Mouse (Mus musculus): Measurements from ENCODE around the gene Baiap3.

Baiap3 gene

DNA sequence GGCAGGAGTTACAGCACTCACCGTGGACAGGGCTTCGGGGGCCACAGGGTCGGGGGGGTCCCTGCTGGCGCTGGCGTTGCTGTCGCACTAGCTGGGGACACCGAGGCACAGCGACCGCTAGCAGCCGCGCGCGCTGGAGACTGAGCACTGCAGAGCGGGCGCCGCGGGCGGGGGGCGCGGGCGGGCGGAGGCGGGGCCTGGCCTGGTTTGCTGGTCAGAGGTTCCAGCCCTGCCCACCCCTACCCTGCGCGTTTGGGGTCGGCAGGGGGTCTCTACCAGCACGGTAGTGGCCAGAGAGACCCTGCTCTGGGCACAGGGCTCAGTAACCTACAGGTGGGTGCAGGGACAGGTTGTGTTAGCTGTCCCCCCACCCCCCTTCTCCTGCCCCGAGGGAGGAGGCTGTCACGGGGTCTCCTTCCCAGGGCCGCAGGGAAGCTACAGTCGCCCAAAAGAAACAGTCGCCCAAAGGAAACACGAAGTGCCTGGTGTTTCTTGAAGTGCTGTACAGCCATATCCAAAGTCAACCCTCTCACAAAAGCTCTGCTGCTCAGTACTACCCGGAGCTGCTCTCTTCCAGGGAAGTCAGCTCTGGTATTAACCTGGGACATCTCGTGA lies at the start of gene Baiap3:
Baiap3 (minus strand) TSS at position 225 of the 615 bp plus-strand sequence.
- no peak for DNase-seq

DNA sequence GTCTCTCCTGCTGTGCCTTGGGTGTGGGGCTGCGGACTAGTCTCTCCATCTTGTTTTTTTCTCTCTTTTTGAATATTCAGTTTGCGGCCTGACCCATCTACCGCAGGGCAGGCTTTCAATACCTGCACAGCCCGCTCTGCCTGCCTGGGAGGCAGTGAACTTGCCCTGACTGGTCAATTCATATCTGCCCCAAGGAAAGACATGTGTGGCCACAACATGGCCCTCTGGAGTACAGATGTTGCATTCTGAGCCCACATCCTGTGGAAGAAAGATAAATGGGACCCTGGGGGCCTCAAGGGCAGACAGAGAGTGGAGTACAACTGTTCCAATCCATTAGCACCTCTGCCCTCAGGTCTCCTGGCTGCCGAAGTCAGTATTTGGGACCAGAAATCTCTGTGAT lies 41.9 kb upstream of the Baiap3 start, which contains the start of gene Prss34:
Prss34 (plus strand) TSS at position 301 of the 400 bp plus-strand sequence.
- no peak for DNase-seq

DNA sequence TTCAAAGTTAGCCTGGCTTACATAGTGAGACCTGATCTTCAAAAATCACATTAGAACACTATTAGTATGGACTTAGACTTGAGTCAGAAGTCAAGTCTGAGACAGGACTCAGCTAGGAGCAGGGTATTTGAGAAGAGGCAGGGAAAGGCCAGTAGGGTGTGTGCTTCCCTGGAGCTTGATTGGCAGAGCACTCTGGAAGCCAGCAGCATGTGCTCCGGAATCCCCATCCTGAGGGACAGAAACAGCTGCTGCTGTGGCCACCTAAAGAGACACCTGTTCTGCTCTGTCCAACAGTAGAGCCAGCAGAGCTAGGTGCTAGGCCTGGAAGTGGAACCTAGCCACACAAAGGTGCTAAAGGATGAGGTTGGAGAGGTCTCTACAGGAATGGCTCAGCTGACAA lies 37.9 kb upstream of the Baiap3 start:
- DNase-seq = no peak

DNA sequence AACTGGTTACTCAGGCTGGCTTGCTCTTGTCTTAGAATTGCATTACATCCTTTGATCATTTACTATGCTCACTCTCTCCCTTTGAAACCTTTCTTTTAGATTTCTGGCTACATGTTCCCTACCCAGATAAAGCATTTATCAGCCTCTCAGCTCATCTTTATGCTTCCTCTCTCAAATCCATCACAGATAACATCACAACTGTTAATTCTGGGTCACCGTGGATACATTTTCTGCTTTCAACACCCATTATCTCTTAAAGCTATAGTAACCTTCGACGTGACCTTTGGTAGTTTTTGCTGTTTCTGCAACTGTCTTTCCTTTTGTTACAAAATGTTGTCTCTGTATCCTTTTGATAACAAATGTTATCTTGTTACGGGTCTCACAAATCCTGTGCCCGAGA lies 37.3 kb upstream of the Baiap3 start:
- no peak for DNase-seq

DNA sequence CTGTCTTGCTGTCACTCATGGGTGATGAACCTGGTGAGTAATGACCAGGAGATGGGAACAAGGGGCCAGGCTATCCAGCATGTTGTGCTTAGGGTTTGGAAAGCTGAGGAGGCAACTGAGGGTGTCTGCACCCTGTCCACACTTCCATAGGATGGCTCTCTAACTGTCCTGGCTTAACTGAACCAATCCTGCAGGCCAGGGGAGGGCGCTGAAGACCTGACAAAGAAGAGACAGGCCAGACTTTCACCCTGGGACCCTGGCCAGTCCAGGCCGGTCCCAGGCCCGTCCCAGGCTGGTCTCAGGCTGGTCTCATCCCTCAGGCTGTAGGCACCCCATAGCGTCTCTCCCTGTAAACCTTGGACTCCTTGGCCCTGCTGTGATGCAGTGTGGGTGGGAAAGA lies 34.2 kb upstream of the Baiap3 start:
- DNase-seq = no peak

DNA sequence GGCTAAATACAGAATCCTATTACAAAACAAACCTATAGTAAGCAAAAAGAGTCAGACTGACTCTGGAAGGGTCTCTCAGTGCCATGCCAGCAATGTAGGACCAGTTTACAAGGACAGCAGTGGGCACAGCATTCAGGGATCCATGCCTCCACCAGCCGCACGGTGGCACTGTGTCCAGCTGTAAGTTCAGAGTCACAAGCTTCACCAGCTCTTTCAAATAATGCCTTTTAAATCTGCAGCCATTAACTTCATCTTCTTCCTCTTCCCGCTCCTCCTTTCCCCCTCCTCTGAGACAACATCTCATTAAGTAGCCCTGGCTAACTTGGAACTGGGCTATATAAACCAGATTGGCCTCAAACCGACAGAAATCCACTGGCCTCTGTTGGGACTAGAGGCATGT lies 32.7 kb upstream of the Baiap3 start:
- DNase-seq = peak in 1 of 2 experiments; percentile 17

DNA sequence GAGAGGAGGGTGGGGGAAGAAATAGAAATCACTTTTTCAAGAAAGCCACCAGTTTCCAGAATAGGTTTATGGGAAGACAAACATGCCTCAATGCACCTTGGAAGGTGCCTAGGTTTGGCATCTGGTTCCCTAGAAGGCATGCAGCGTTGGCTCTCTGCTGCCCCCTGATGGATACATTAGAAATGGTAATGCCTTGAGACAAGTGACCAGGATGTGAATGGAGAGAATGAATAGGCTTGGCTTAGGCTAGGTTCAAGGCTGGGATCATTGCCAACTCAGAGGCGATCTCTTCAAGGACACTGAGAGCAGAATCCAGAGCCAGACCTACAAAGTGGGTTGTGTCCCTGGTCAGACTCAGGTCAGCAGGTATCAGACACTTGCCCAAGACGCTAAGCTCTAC lies 28.9 kb upstream of the Baiap3 start:
- DNase-seq = peak; percentile 66 to 76

DNA sequence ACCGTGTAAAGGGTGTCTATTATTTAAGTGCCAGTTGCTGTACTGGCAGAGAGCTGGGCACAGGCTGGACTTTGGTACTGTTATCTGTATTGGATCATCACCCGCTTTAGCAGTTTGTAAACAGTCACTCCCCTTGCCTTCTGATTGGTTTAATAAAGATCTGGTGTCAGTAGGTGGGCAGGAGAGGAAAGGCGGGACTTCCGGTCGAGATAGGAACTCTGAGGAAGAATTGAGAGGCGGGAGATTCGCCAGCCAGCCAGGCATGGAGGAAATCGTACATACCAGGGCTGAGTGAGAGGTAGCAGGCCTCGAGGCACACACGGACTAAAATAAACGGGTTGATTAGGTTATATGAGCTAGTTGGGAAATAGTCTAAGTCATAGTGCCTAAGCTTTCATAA lies 26.0 kb upstream of the Baiap3 start:
- DNase-seq = peak; percentile 78 to 83

DNA sequence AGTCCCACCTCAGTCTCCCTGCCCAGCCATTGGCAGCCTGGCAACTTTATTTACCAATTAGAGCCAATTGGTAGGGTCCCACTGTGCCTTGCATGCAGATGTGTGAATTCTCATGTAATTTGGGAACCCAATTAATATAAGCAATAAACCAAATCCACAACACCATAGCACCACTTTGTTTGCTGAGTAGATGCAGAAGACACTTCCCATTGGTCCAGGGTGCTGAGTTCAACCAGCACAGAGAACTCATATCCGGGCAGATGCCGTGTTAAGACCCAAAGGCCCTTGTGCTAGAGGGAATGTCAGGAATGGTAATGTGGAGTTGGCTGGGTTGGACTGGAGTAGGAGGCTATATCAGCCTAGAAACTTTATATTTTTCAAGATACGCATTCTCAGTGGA lies 19.7 kb upstream of the Baiap3 start:
- DNase-seq = no peak

DNA sequence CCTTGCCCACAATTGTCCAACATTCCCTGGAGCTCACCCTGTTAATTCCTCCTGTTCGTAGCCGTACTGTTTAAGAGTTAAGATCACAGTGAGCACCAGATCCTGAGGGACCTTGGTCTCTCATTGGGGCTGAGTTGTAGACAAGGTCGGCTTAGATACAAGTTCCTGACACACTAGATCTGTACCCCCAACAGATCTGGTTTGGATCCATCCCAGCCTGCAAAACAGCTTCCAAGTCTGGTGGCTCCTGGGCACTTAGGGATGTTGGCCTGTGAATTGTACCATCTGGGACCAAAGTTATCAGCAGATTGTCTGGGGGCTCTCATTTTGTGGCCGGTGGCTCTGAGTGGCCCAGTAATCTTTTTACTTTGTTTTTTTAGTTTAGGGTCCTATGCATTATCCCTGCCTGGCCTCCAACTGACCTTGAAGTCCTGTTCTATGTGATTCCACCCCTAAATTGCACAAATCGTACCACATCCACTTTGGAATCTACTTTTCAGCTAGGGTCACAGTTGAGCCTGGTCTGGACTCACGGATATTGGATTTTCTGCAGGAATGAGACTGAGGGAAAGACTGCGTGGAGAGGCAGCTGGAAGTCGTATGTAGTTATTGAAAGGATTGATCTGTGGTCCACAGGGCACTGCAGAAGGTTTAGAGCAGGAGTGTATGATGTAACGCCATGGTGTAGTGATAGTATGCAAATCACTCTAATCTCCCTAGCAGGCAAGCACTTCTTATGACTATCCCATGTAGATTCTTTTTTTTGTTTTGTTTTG lies 18.6 kb upstream of the Baiap3 start, which contains the start of gene Ube2i:
Ube2i (minus strand) TSS at position 52 of the 776 bp plus-strand sequence.
- no peak for DNase-seq

DNA sequence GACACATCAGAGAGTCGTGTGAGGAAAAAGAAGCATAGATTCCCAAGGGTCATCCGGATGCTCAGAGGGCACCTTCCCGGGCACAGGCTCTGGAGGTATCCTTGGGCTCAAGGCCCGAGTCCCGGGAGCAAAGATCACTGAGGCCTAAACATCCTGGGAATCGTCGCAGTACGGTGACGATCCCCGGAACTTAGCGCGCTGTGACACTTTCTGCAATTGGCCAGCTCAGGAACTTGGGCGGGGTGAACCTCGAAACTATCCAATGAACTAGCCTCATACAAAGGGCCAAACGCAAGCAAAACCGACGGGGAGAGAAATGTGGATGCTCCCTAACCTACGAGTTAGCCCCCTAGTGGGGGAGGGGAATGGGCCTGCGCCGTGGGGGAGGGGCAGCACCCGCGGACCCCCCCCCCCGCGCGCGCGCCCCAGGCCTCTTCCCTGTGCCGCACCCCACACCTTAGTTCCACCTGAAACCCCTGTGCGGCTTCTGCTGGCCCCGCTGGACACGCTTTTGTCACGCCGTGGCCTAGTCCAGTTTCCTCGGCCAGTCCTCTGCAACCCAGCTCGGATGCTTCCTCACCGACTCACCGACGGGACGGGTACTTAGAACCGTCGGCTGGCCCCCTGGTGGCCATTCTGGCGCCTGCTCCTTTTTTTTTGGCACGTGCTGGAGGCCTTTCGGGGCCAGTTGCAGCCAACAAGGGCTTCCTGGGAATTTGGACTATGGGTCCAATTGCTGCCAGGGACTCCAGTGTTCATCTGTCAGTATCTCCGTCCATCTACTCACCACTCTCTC lies 17.7 kb upstream of the Baiap3 start:
- peak; percentile 94 to 96 for DNase-seq

DNA sequence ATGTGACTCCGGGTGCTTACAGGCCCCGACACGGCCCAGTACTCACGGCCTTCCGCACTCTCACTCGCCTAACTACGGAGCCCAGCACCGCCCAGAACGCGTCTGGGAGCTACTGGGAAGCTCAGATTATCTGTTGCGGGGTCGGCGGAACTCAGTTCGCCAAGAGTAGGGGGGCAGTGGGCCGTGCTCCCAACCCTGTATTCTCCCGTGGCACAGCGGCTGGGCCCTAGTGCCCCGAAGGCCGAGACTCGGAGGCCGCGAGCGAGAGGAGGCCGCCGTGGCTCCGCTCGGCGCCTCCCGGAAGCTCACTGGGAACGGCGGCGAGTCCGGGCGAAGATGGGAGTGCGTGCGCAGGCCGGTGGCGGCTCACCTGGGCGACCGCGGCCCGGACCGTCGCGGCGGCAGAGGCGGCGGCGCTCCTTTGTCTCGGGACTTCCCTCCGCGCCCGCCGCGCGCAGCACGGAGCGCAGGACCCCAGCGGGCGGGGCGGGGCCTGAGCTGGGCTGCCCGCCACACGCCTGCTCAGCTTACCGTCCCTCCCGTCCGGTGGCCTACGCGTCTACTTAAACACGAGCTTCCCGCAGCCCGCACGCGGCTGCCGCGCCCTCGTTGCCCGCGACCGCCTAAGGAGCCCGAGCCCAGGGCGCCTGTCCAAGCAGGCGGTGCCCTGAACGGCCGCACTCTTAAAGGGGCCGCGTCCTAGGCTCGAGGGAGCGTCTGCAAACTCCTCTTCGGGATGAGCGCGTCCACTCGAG lies 17.0 kb upstream of the Baiap3 start:
- peak; percentile 89 to 91 for DNase-seq

DNA sequence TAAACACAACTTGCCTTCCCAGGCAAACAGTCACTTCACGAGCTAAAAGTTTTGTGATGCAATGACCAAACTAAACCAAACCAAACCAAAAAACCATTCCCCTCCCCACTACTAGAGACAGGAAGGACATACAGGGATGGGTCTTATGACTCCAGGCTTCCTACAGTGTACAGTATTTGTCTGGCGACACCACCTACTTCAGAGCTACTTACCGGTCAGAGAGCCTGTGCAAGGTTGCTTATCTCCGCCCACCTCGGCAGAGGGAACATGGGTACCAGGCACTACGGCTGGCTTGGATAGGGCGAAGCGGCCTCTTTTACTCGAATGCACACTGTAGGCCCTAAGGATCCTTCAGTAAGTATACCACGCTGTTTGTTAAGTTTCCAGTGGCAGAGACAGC lies 16.2 kb upstream of the Baiap3 start:
- peak; percentile 52 to 62 for DNase-seq

DNA sequence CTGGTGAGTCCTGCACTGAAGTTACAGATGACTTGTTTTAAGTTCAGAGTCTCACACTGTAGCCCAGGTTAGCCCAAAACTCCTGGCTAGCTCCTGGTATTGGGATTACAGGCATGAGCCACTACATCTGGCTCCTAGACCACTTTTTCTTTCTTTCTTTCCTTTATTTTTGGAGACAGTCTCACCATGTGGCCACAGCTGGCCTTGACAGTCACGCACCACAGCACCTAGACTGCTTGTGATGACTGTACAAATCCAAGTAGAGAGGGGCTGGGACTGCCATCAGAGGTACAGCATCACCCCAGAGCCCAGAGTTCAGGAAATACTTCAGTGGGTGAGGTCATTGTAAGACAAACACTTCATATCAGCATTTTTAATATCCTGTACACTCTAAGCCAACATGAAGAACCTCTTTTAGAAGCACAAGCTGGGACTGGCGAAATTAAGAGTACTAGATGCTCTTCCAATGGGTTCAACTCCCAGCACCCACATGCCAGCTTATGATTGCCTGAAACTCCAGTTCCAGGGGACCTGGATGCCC lies 14.7 kb upstream of the Baiap3 start:
- DNase-seq = peak; percentile 21 to 57

DNA sequence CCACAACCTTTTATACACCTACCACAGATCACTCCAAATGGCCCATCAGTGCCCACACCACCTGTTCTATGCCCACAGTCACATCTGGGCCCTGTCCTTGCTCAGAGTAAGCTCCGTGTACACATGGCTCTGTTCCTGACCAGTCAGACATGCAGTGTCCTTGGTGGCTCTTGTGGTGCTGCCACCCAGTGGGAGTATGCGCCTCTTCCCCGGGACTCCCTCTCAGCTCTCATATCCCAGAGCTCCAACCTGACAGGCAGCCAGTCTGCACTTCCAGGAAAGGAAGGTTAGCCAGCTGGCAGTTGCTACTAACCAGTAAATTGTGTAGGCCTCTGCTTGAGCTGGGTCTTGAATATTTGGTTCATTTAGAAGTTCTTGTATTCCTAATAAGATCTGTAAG lies 8.3 kb upstream of the Baiap3 start:
- DNase-seq = no peak

DNA sequence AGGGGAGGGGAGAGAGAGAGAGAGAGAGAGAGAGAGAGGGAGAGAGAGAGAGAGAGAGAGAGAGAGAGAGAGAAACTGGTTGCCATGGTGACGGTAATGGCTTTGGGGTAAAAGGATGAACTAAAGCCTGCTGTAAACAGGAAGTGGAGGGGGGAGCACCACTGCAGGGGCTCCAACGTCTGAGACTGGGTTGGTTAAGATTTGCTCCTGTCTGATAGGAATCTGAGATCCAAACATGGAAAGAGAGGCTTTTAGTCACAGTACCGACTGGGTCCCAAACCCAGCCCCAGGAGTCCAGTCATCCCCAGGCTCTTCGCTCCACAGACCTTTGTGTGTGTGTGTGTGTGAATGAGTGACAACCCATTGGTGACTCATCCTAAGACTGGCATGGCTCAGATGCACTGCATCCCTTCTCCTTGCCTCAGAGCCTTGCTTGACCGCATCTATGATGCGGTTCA lies 1.7 kb upstream of the Baiap3 start:
- DNase-seq = no peak

DNA sequence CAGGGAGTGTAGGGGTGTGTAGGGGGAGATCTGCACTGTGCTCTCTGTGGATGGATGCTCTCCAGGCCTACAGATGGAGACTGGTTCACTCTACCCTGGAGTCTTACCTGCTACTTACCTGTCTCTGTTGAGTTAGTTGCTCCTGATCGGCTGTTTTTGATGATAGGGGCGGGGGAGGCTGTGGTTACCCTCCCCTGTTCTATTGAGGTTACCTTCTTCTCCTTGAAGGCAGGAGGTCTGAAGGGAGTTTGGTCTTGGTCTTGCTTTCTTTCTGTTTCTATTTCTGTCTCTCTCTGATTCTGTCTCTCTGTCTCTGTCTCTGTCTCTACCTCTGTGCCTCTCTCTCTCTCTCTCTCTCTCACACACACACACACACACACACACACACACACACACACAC lies 1.1 kb downstream of the Baiap3 start:
- no peak for DNase-seq

DNA sequence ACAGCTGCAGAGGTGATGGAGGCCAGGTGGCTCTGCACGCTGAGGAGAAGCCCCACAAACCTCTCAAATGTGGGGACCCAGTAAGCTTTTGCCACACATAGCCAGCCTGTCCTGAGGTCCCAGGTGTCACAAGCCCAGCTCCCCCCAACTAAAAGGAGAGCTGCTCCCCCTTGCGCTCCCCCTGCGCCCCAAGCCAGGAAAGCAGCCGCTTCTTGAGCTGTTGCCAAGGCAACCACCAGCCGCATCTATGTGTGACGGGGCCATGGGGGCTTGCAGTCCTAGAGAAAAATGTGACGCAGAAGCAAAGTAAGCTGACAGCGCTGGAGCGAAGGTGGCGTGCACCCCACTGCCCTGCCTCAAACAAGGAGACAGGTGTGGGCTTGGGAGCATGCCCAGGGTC lies 2.4 kb downstream of the Baiap3 start:
- DNase-seq = no peak

DNA sequence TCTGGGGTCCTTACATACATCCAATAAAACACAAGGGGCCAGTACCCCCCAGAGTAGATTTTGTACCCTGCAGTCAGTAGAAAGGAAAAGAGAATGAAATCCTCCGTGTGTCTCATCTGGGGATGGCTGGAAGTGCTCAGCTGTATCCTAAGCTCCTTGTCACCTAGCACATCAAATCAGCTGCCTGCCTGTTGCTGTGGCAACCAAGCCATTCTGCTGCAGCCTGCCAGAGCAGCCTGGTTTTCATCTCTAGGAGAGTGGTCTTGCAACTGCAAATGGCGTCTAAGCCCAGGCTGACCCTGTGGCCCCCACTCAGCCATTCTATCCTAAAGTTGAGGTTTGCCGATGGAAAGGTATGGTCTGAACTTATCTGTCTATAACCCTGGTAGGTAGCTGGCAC lies 3.5 kb downstream of the Baiap3 start:
- DNase-seq = no peak

DNA sequence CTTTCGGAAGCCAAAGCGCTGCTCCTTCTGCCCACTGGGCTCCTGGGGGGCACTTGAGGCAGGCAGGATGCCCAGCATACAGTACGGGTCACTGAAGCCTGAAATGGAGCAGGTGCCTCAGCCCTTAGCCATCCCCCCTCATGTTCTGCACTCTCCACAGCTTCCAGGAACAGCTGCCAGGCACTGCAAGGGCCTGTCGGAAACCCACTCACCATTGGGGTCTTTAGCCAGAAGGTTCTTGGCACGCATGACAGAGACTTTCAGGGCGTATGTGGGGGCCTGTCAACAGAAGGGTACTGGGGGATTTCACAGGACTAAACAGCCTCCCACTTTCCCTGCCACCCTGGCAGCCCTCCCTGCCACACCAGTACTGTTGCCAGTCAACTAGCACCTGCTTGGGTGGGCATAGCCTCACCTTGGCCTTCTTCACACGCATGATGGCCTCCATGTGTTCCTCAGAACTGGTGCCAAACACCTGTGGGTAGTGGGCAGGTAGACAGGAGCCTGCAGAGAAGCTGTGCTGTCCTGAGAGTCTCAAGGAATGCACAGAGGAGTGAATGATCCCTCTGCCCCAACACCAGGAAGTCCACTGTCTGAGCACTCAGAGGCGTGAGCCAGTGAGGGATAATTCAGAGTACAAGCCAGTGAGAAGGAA lies 5.9 kb downstream of the Baiap3 start:
- DNase-seq = no peak

DNA sequence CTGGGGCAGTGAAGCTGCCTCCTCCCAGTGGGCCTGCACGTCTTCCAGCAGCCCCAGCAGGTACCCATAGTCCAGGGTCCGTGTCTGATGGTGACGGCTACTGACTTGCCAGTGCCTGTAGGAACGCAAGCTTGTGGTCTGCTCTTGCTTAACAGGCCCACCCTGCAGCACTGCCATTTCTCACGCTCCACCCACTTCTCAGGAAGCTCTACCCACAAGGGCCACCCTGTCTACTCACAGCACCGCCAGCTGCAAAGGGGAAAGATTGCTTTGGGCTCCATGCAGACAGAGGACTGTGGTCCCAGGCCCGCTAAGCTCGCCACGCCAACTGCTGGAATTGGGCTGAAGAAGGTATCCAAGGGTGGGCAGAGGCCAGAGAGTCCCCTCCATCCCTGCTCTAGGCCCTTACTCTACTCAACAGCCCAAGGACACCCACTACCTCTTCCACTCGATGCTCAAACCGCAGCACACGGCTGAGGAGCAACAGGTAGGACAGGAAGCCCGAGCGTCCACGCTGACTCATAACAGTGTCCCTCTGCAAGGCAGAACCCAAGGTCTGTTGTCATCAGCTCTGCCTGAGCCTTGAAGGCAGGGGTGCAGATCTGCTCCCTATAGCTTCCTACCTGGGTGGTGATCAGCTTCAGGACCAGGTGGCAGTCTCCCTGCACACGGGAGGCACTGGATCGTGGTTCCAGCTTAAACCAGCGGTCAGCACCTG lies 8.0 kb downstream of the Baiap3 start:
- no peak for DNase-seq

All from lung, adult 18-20 months (tissue).